Mouse (Mus musculus) embryonic fibroblast, embryonic 13.5 days (primary cell): ENCODE results near the gene Snx15.

Source experiments
- CTCF ChIP-seq: IDR thresholded peaks from 2 replicates; pipeline ENCODE4 v1.5.1; 2011; ENCODE audit warnings: mild to moderate bottlenecking, control low read depth, low read length, moderate library complexity, borderline replicate concordance; ENCODE audit not compliant: insufficient read depth
- POLR2A ChIP-seq: IDR thresholded peaks from 2 replicates; pipeline ENCODE4 v1.6.1; 2011; ENCODE audit warnings: low read depth, mild to moderate bottlenecking, control low read depth, low read length, moderate library complexity

- TF ChIP-seq CTCF: no peak
- TF ChIP-seq POLR2A: no peak
Observed at GRCm38 (mm10) chr19:6071261-6071660, 56.8 kb downstream of the Snx15 start.
